Mouse (Mus musculus): ENCODE data around the gene Mtch2. TPM values are rescaled to one million over a fixed set of nuclear protein-coding genes. Genes with fewer than 3 reads are reported as not detected.
"Not testable (repeated sequence)": the region's sequence is repeated elsewhere in the genome, so short reads cannot be mapped to it uniquely, and the experiment has no call there.

The Mtch2 gene
- total RNA-seq, 2 experiments from 2014 or later = 146 to 150 TPM

- intact Hi-C loops (cut with DNase I) = no loop called here
- DNase-seq (ENCODE audit: extremely low spot score in 1 of 2, low spot score in 2 of 2) = no peak
Observed at GRCm38 (mm10) chr2:90893673-90894298, 46.8 kb downstream of the Mtch2 start.

- intact Hi-C loops (cut with DNase I); DNase-seq (ENCODE audit: extremely low spot score in 1 of 2, low spot score in 2 of 2): not testable (repeated sequence)
Observed at GRCm38 (mm10) chr2:90894299-90894677, 47.3 kb downstream of the Mtch2 start.

GRCm38 (mm10) chr2:90903398-90903797, 56.4 kb downstream of the Mtch2 start:
- intact Hi-C loops (cut with DNase I) = loop anchor here (5.0 kb wide), 1 partner anchor 149 kb away; the partner anchor contains the start of gene Psmc3
- no peak for DNase-seq (ENCODE audit: extremely low spot score in 1 of 2, low spot score in 2 of 2)

- DNase-seq (ENCODE audit: extremely low spot score in 1 of 2, low spot score in 2 of 2) = peak; percentile 83 to 91
- intact Hi-C loops (cut with DNase I) = loop anchor here (5.0 kb wide), 1 partner anchor 148 kb away; the partner anchor contains the start of gene Psmc3
Observed at GRCm38 (mm10) chr2:90904076-90904855, 57.3 kb downstream of the Mtch2 start, which contains the start of the genes Kbtbd4 and Ndufs3. Gene Kbtbd4, plus strand, starts transcription at chr2:90904740. Gene Ndufs3, minus strand, starts transcription at chr2:90904827.

GRCm38 (mm10) chr2:90904856-90905224, 57.9 kb downstream of the Mtch2 start:
- intact Hi-C loops (cut with DNase I) = loop anchor here (5.0 kb wide), 1 partner anchor 147 kb away; the partner anchor contains the start of gene Psmc3
- DNase-seq (ENCODE audit: extremely low spot score in 1 of 2, low spot score in 2 of 2) = peak in 1 of 2 experiments; percentile 45

GRCm38 (mm10) chr2:90906721-90907120, 59.8 kb downstream of the Mtch2 start:
- intact Hi-C loops (cut with DNase I) = no loop called here

GRCm38 (mm10) chr2:90910861-90911260, 63.9 kb downstream of the Mtch2 start:
- intact Hi-C loops (cut with DNase I) = no loop called here
- no peak for DNase-seq (ENCODE audit: extremely low spot score in 1 of 2, low spot score in 2 of 2)

More at GRCm38 (mm10) chr2:90906721-90907120, 59.8 kb downstream of the Mtch2 start:
- no peak for DNase-seq (ENCODE audit: extremely low spot score in 1 of 2, low spot score in 2 of 2)

- intact Hi-C loops (cut with DNase I) = no loop called here
- DNase-seq (ENCODE audit: extremely low spot score in 1 of 2, low spot score in 2 of 2) = no peak
Observed at GRCm38 (mm10) chr2:90911668-90912067, 64.7 kb downstream of the Mtch2 start.

GRCm38 (mm10) chr2:90913671-90914070, 66.7 kb downstream of the Mtch2 start:
- intact Hi-C loops (cut with DNase I) = no loop called here
- no peak for DNase-seq (ENCODE audit: extremely low spot score in 1 of 2, low spot score in 2 of 2)

- intact Hi-C loops (cut with DNase I) = no loop called here
- DNase-seq (ENCODE audit: extremely low spot score in 1 of 2, low spot score in 2 of 2) = no peak
Observed at GRCm38 (mm10) chr2:90915516-90915915, 68.6 kb downstream of the Mtch2 start.

Other genes starting within 250 kb of the Mtch2 start
- gene Nup160, start 169.9 kb upstream of the Mtch2 start, total RNA-seq (2021) = 10 to 100 TPM; 20.4 to 21.5 TPM
- gene Fnbp4, start 101.8 kb upstream of the Mtch2 start, total RNA-seq (2021) = 10 to 100 TPM; 77.1 to 80.6 TPM
- under 1 TPM; 0.28 to 0.32 TPM for gene Agbl2, start 64.4 kb upstream of the Mtch2 start, total RNA-seq (2021)
- gene C1qtnf4, start 38.7 kb downstream of the Mtch2 start, total RNA-seq (2021) = 100 to 1,000 TPM; 220 to 233 TPM
- gene Kbtbd4, start 57.6 kb downstream of the Mtch2 start, total RNA-seq (2021) = 10 to 100 TPM; 40.9 to 43.6 TPM
- 100 to 1,000 TPM; 216 to 217 TPM for gene Ndufs3, start 57.7 kb downstream of the Mtch2 start, total RNA-seq (2021)
- gene Celf1, start 93.2 kb downstream of the Mtch2 start, total RNA-seq (2021) = 100 to 1,000 TPM; 125 to 129 TPM
- under 1 TPM; 0.24 to 0.49 TPM for gene Rapsn, start 188.5 kb downstream of the Mtch2 start, total RNA-seq (2021)
- gene Psmc3, start 206.9 kb downstream of the Mtch2 start, total RNA-seq (2021) = 100 to 1,000 TPM; 207 to 208 TPM
- gene Slc39a13, start 223.3 kb downstream of the Mtch2 start, total RNA-seq (2021) = 10 to 100 TPM; 25.7 to 27.6 TPM
- 1 to 10 TPM; 5.2 to 5.6 TPM for gene Spi1, start 235.2 kb downstream of the Mtch2 start, total RNA-seq (2021)

Measured in left cerebral cortex, postnatal 10 days (tissue).